Mouse (Mus musculus): Measurements from ENCODE around the gene Tgfbr3l. TPM values are rescaled to one million over a fixed set of nuclear protein-coding genes. Genes with fewer than 3 reads are reported as not detected.

Gene Tgfbr3l
- polyA plus RNA-seq (2014; fragmentation: Illumina TruSeq; extraction: RNeasy Lipid Tissue Mini Kit (QIAGEN cat#74804); ENCODE audit: low replicate concordance), result 3.4 TPM

GRCm38 (mm10) chr8:4247951-4248540 lies at the start of gene Tgfbr3l:
Gene Tgfbr3l, plus strand, starts transcription at chr8:4248214.

GRCm38 (mm10) chr8:4216791-4217621 lies 31.0 kb upstream of the Tgfbr3l start, which contains the start of gene Prr36:
Gene Prr36, minus strand, starts transcription at chr8:4217459.

DNA sequence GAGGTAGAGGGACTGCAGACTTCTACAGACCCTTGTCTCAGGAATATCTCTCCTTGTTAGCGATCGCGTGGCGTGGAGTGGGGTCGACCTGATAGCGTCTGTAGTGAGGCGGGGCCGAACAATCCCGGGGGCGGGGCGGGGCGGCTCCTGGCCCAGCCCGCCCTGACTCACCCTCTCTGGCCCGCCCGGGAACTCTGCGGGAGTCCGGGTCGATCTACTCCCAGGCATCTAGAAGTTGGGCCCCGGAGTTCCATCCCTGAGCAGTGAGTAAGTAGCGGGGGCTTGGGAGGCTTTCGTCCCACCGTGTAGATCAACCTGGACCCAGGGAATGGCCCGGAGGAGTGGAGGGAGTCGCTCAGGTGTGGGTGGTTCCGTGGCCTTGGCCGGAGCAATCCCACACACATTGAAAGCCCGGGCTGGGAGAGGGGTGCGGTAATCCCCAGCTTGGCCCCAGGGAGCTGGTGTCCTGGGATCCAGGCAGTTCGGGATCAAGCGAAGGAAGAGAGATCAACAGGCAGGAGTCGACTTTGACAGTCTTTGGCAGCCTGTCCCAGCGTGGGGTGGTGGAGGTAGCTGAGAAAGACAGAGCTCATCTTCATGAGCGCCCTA lies 21.2 kb upstream of the Tgfbr3l start, which contains the start of gene Lrrc8e:
Gene Lrrc8e, plus strand, starts transcription at position 89 of the 609 bp plus-strand sequence.

GRCm38 (mm10) chr8:4238434-4239192 lies 9.4 kb upstream of the Tgfbr3l start, which contains the start of the genes Map2k7 and Gm49320:
Gene Map2k7, plus strand, starts transcription at chr8:4238740.
Gene Gm49320, plus strand, starts transcription at chr8:4238865.

DNA sequence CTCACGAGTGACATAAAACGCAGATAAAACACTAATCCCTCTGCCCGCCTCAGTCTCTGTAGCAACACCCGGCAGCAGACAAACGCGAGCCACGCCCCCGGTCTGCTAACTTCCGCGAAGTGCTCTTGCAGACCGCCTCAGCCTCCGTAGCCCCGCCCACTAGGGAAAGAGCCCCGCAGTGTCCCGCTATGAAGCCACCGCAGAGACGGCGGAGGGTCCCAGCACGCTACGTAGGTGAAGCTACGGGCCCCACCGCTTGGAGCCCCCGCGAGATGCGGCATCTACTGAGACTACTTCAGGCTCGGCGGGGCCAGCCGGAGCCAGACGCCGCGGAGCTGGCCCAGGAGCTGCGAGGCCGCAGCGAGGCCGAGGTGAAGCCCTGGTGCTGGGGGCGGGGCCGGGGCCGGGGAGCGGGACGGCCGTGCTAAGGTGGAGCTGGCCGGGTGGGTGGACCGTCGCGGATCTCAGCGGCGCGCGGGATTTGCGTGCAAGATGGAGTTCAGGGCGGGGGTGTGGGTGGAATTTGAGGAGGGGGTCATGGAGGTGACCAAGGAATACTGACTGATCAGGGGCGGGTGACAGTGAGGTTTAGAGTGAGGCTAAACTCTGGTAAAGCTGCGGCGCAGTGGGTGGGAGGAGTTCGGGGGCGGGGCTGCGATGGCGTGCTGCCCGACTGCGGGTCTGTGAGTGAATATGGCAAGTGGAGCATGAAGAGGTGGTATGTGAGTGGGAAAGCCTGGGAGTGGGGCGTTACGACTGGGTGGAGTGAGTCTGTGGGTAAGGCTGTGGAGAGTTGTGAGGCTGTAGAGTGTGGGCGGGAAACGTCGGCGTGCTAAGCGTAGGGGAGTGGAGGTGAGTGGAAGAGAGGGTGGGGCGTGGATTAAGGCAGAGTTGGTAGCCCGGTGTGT lies 5.2 kb downstream of the Tgfbr3l start, which contains the start of gene Snapc2:
Gene Snapc2, plus strand, starts transcription at position 147 of the 908 bp plus-strand sequence.

GRCm38 (mm10) chr8:4259125-4259804 lies 11.3 kb downstream of the Tgfbr3l start, which contains the start of gene Ctxn1:
Gene Ctxn1, minus strand, starts transcription at chr8:4259274.

DNA sequence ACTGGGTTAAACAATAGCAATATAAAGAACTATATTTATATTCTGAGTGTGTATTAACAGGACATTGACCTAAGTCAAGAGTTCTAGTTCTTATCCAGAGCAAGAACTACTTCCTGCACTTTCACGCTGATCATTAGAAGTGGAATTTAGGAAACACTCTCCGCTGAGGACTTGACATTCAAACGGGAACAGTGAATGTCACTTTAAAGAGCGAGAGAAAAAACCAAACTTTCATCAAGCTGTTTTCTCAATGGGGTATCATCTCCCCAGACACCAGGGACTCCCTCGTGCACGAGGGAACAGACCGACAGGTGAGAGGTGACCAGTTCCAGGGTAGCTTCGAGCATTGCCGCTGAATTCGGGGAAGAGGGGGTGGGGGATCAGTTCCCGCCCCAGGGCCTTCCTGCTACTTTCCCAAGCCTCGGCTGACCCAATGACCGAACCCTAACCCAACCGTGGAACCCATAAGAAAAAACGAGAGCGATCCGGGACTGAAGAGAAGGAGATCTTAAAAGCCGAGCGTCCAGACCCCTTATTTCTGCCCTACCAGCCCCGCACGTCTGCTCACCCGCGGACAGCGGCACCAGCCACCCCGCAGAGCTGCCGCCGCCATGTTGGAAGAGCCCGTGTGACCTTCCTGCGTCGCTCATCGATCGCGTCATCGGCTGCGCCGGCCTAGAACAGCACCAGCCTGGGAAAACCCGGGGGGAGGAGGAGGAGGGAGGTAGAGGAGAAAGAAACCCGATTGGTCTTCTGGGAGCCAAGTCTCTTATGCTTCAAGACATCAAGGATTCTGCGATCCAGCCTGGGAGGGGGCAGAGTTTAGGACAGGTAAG lies 27.5 kb downstream of the Tgfbr3l start, which contains the start of gene Timm44:
Gene Timm44, minus strand, starts transcription at position 639 of the 836 bp plus-strand sequence.

Other genes with a start within 250 kb of the Tgfbr3l start
- not detected for gene Cd209f, start 142.4 kb upstream of the Tgfbr3l start, polyA plus RNA-seq (2014; fragmentation: Illumina TruSeq; extraction: RNeasy Lipid Tissue Mini Kit (QIAGEN cat#74804); ENCODE audit: low replicate concordance)
- not detected for gene Cd209g, start 114.1 kb upstream of the Tgfbr3l start, polyA plus RNA-seq (2014; fragmentation: Illumina TruSeq; extraction: RNeasy Lipid Tissue Mini Kit (QIAGEN cat#74804); ENCODE audit: low replicate concordance)
- 0.30 TPM for gene Evi5l, start 81.6 kb upstream of the Tgfbr3l start, polyA plus RNA-seq (2014; fragmentation: Illumina TruSeq; extraction: RNeasy Lipid Tissue Mini Kit (QIAGEN cat#74804); ENCODE audit: low replicate concordance)
- not detected for gene Prr36, start 30.8 kb upstream of the Tgfbr3l start, polyA plus RNA-seq (2014; fragmentation: Illumina TruSeq; extraction: RNeasy Lipid Tissue Mini Kit (QIAGEN cat#74804); ENCODE audit: low replicate concordance)
- gene Lrrc8e, start 21.4 kb upstream of the Tgfbr3l start, polyA plus RNA-seq (2014; fragmentation: Illumina TruSeq; extraction: RNeasy Lipid Tissue Mini Kit (QIAGEN cat#74804); ENCODE audit: low replicate concordance), result not detected
- 2.9 TPM for gene Map2k7, start 9.5 kb upstream of the Tgfbr3l start, polyA plus RNA-seq (2014; fragmentation: Illumina TruSeq; extraction: RNeasy Lipid Tissue Mini Kit (QIAGEN cat#74804); ENCODE audit: low replicate concordance)
- not detected for gene Gm49320, start 9.3 kb upstream of the Tgfbr3l start, polyA plus RNA-seq (2014; fragmentation: Illumina TruSeq; extraction: RNeasy Lipid Tissue Mini Kit (QIAGEN cat#74804); ENCODE audit: low replicate concordance)
- 0.48 TPM for gene Snapc2, start 4.9 kb downstream of the Tgfbr3l start, polyA plus RNA-seq (2014; fragmentation: Illumina TruSeq; extraction: RNeasy Lipid Tissue Mini Kit (QIAGEN cat#74804); ENCODE audit: low replicate concordance)
- 0.59 TPM for gene Ctxn1, start 11.1 kb downstream of the Tgfbr3l start, polyA plus RNA-seq (2014; fragmentation: Illumina TruSeq; extraction: RNeasy Lipid Tissue Mini Kit (QIAGEN cat#74804); ENCODE audit: low replicate concordance)
- 135 TPM for gene Timm44, start 27.7 kb downstream of the Tgfbr3l start, polyA plus RNA-seq (2014; fragmentation: Illumina TruSeq; extraction: RNeasy Lipid Tissue Mini Kit (QIAGEN cat#74804); ENCODE audit: low replicate concordance)
- gene Ccl25, start 77.0 kb downstream of the Tgfbr3l start, polyA plus RNA-seq (2014; fragmentation: Illumina TruSeq; extraction: RNeasy Lipid Tissue Mini Kit (QIAGEN cat#74804); ENCODE audit: low replicate concordance), result 1,490 TPM
- 46.3 TPM for gene Elavl1, start 77.2 kb downstream of the Tgfbr3l start, polyA plus RNA-seq (2014; fragmentation: Illumina TruSeq; extraction: RNeasy Lipid Tissue Mini Kit (QIAGEN cat#74804); ENCODE audit: low replicate concordance)
- 13.3 TPM for gene Cers4, start 244.8 kb downstream of the Tgfbr3l start, polyA plus RNA-seq (2014; fragmentation: Illumina TruSeq; extraction: RNeasy Lipid Tissue Mini Kit (QIAGEN cat#74804); ENCODE audit: low replicate concordance)